Mouse (Mus musculus): ENCODE results near the gene Fam222a.

The Fam222a gene

DNA sequence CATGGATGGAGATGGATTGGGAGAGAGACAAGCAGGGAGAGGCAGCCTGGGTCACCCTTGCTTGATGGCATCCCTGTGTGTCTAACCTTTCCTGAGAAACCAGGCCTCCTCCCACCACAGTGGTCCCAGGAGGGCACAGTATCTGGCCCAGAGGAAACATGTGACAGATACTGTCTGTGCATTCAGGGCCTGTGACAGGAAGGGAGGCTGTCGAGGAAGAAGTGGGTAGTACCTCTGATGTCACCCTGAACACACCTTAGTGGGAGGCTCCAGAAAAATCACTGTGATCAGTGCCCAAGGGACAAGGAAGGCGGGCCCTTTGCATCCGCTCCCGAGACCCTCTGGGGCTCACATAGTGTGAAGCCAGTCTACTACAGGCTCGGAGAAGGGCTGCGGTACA lies 38.2 kb downstream of the Fam222a start:
- in situ Hi-C loops (cut with MboI, MseI), result no loop called here

DNA sequence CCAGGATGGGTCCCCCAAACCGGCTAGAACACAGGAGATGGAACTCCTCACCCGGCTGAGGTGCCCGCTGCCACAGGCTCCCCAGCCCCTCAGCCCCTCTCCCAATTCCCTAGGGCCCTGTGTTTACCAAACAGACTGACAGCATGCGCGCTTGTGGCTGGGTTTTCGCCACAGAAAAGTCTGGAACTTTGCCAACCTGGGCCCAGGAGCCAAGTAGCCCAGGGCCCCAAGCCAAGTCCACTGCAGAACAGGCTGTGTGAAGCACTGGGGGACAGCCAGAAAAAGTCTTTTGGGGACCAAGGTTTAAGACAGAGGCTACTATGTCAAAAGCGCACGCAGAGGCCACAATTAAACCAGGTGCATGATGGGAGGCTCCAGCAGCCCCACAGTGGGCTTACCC lies 39.8 kb downstream of the Fam222a start:
- in situ Hi-C loops (cut with MboI, MseI), result no loop called here

GRCm38 (mm10) chr5:114608516-114608915 lies 40.7 kb downstream of the Fam222a start:
- in situ Hi-C loops (cut with MboI, MseI), result no loop called here

DNA sequence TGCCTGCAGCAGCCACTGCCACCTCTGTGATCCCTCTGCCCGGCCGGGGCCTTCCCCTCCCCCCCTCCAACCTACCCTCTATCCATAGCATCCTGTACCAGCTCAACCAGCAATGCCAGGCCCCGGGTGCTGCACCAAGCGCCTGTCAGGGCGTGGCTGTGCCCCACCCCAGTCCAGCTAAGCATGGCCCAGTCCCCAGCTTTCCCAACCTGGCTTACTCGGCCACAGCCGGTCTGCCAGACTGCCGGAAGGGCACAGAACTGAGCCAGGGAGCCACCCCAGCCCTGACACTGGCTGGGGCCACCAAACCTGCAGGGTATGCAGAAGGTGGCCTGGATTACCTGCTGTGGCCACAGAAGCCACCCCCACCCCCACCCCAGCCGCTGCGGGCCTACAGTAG lies 43.4 kb downstream of the Fam222a start:
- in situ Hi-C loops (cut with MboI, MseI), result no loop called here

DNA sequence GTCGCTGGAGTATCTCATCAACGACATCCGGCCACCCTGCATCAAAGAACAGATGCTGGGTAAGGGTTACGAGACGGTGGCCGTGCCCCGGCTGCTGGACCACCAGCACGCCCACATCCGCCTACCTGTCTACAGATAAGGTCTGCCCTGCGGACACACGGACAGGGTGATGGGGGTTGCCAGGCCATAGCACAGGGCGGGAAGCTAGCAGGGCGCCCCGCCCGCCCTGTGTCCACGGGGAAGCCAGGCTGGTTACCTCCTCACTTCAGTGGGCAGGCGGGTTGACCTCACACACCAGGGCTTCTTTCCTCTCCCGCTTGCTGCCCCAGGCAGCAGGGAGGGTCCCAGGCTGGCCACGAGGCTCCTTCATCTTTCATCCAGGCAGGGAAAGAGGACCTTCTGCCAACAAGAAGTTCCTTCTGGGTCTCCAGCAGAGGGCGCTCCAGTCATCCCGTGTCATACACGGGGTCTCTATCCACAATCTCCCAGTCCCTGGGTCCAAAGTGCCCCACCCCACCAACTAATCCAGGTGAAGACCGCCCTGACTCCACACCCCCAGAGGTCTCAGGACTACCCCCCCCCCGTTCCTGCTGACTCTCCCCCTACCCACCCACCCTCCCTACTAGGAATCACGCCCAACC lies 44.3 kb downstream of the Fam222a start:
- in situ Hi-C loops (cut with MboI, MseI), result no loop called here

GRCm38 (mm10) chr5:114614863-114615262 lies 47.0 kb downstream of the Fam222a start:
- in situ Hi-C loops (cut with MboI, MseI), result no loop called here

GRCm38 (mm10) chr5:114616336-114617061 lies 48.7 kb downstream of the Fam222a start:
- in situ Hi-C loops (cut with MboI, MseI), result no loop called here

DNA sequence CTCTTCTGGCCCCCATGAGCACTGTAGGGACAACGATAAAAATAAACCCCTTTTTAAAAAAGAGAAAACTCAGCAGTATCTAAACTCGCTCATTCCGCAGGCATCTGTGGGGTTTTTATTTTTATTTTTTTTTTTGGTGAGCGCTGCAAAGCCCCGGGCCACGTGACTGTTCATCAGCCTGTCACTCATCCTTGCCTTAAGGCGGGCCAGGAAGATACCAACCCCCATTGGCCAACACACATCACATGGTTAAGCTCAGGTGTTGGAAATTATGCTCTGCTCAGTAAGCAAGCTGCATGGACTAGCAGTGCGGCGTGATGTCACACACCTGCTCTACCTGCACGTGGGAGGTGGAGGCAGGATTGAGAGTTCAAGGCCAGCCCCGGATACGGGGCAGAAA lies 50.0 kb downstream of the Fam222a start:
- in situ Hi-C loops (cut with MboI, MseI), result no loop called here

DNA sequence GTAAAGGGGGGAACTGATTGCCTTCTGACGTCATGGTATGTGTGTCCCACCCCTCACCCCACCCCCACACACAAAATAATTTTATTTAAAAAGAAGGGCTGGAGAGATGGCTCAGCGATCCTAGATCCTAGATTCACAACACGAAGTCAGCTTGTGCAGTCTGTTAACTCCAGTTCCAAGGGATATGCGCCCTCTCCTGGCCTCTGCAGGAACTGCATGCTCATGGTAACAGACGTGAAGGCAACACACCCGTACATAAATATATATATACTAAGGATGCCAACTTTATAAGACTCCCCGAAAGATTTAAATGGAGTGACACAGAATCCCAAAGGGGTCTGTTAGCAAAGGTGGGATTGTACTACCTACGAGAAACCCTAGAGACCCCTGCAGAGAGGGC lies 51.0 kb downstream of the Fam222a start:
- in situ Hi-C loops (cut with MboI, MseI), result no loop called here

GRCm38 (mm10) chr5:114620305-114620704 lies 52.5 kb downstream of the Fam222a start:
- in situ Hi-C loops (cut with MboI, MseI), result no loop called here

DNA sequence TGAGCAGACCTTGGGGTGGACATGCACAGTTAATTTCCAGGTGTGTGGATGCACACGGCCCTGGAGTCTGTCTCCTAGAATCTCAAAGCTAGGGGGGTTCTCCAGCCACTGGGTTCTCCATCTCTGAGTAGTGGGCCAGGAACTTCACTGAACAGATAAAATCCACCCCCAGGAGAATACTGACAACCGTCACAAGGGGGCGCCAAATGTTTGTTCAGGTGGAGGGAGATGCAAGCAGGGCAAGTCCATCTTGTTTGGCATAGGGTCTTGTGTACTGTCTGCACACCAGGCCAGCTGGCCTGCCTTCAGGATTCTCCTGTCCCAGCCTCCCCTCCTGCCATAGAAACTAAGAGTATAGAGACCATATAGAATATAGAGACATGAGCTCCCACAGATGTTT lies 57.8 kb downstream of the Fam222a start:
- in situ Hi-C loops (cut with MboI, MseI), result loop anchor here in 1 of 2 experiments (5.0 kb wide), 1 partner anchor 52 kb away; no protein-coding TSS in a partner anchor

GRCm38 (mm10) chr5:114631336-114631735 lies 63.5 kb downstream of the Fam222a start:
- in situ Hi-C loops (cut with MboI, MseI), result no loop called here

- in situ Hi-C loops (cut with MboI, MseI), result no loop called here
Observed at GRCm38 (mm10) chr5:114636091-114636490, 68.3 kb downstream of the Fam222a start.

GRCm38 (mm10) chr5:114638769-114639644 lies 71.2 kb downstream of the Fam222a start:
- in situ Hi-C loops (cut with MboI, MseI), result no loop called here

DNA sequence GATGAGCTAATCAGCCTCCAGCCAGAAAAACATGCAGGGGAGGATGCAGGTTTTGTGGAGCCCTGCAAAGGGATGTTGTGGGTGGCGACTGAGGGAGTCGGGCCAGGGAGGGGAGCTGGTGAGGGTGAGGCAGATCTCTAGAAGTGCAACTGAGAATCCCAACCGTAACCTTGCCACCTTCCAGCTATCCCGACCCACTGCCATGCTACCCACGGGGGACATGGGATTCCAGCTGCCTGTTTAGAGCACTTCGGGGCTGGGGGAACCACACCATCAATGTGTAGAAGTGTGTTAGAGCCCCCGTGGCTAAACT lies 71.8 kb downstream of the Fam222a start:
- in situ Hi-C loops (cut with MboI, MseI), result no loop called here

GRCm38 (mm10) chr5:114640809-114641208 lies 73.0 kb downstream of the Fam222a start:
- in situ Hi-C loops (cut with MboI, MseI), result no loop called here

GRCm38 (mm10) chr5:114644918-114645317 lies 77.1 kb downstream of the Fam222a start:
- in situ Hi-C loops (cut with MboI, MseI), result no loop called here

DNA sequence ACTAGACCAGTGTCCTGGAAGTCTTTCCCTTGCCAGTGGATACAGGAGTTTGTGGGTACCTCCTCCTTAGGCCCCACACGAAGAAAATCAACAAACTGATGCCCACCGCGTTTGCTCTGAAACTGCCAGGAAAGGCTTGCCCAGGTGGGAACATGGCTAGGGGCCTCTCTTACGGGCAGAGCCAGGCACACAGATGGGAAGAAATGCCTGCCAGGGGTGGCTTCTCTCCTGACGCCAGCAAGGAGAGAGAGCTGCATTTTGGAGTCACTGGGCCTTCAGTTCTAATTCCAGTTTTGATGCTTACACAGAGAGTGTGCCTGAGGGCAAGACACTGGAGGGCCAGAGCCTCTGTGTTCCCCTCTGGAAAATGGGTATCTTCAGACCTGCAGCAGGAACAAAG lies 78.1 kb downstream of the Fam222a start:
- in situ Hi-C loops (cut with MboI, MseI), result no loop called here

- in situ Hi-C loops (cut with MboI, MseI), result no loop called here
Observed at GRCm38 (mm10) chr5:114647211-114647974, 79.6 kb downstream of the Fam222a start.

DNA sequence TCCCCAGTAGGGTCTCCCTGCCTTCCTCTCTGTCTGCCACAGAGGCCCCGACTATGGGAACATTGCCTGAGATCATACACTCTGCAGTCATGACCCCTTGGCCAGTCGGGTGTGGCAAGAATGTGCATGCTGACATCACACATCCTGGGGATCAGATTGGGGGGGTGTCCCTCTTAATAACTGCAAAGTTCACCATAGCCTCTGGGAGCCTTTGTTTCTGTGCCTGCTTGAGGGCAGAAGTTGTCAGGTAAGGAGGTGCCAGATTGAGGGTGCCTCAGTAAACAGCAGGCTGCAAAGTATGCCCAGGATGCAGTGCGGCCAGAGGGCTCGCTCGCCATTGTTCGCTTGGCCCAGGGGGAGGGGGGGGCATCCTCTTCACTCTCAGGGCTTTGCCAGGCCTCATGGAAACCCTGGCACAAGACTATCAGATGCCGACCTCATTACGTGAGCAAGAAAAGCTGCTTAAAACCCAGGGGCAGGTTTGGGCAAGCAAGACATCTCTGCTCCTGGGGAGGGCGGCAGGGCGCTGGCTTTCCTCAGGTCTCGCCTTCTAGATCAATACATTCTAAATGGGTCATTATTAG lies 81.0 kb downstream of the Fam222a start:
- in situ Hi-C loops (cut with MboI, MseI), result no loop called here

GRCm38 (mm10) chr5:114651002-114651401 lies 83.2 kb downstream of the Fam222a start:
- in situ Hi-C loops (cut with MboI, MseI), result no loop called here

Data from T-helper 17 cell (primary cell).